Mouse (Mus musculus) spleen, postnatal 10 days (tissue): ENCODE data around the gene Dab2.

Source experiments
- DNase-seq, 2 experiments: peaks; one replicate each; pipeline ENCODE4 v3.0.0; 2021 to 2022; ENCODE audit warnings: low spot score in 2 of 2

Gene Dab2

DNA sequence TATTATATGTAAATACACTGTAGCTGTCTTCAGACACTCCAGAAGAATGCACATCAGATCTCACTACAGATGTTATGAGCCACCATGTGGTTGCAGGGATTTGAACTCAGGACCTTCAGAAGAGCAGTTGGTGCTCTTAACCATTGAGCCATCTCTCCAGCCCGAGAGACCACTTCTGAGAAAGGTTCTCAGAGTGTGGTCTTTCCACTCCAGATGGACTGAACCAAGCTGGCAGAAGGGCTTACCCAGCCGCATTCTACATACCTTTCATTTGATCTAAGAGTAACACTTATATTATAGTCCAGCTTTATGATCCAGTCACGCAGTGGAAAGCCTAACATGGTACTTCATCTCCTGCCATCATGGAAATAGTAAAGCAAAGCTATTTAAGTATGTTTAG, 92.3 kb downstream of the Dab2 start:
- DNase-seq, result no peak

DNA sequence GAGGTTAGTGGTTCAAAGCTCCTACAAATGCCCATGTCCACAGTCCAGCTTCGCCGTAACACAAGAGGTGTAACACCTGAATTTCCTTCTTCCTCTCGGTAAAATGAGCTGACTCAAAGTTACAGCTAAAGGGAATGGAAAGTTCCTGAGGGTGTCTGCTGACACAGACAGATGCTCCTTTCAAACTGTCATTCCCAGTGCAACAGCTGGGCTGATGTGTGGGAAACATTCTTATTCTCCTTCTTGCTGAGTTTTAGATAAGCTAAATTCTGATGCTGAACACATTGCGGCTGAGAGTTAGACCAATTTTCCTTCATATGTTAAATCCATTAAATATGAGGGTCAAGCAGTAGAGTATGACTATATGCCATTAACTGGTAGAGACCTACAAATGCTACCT, 94.0 kb downstream of the Dab2 start:
- DNase-seq, result no peak

DNA sequence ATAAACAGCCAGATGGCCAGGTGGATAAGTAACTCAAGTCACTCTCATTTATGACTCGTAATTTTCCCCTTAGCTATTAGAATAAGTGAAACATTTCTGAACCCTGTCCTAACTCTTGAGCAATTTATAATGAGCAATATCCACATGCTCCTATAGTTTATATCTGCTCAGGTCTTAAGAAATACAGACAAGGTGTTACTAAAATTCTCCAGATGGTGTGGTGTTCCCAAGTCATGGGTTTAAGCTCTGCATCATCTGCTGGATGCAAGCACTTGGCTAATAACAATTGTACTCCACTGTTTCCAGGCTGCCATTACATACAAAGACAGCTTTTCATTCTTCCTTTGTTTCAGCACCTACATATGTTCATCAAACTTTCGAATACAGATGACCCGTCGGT, 98.6 kb downstream of the Dab2 start:
- no peak for DNase-seq

DNA sequence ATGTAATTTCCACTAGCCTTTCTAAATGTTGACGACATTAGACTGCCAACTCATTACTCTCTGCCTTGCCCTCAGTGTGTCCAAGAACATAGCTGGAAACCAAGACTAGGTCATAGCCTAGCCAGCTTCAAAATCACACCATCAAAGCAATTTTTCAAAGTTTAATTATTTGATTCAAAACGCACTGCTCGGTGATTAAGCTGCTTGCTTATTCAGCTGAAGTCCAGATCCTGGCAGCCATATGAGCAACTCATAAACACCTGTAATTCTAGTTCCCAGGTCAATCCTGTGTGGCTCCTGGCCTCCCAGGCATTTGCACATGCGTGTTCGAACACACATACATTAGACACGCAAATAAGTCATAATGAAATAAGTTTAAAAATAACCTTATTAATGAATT, 99.3 kb downstream of the Dab2 start:
- no peak for DNase-seq

DNA sequence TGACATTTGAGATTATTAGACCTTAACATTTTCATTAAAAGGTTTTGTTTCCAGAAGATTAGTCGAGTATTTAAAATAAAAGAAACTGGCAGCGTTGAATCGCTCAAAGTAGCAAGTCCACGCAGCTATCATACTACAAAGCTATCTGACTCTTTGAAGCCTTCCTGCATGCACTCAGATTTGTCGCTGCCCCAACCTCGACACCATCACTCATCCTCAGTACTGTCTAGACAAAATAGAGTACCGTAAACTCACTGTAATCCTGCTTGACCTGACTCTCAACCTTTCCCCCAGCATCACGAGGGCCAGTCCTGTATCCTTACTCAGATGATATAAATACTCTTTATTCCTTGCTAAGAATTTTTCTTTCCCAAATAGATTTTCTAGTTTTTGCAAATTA, 100.5 kb downstream of the Dab2 start:
- no peak for DNase-seq

DNA sequence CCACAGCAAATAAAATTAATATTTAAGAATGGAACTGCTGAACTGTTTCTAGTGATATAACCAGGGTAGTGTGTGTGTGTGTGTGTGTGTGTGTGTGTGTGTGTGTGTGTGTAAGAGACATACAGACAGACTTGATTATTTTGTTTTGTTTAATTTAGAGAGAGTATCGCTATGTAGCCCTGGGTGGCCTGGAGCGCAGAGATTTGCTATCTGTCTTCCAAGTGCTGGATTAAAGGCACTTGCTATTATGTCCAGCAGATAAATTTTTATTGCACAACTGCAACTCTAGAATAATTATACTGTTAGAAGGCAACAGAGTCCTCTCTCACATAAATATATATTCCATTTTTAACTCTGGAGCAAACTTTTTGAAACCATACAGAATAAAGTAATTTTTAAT, 102.8 kb downstream of the Dab2 start:
- DNase-seq, result no peak

DNA sequence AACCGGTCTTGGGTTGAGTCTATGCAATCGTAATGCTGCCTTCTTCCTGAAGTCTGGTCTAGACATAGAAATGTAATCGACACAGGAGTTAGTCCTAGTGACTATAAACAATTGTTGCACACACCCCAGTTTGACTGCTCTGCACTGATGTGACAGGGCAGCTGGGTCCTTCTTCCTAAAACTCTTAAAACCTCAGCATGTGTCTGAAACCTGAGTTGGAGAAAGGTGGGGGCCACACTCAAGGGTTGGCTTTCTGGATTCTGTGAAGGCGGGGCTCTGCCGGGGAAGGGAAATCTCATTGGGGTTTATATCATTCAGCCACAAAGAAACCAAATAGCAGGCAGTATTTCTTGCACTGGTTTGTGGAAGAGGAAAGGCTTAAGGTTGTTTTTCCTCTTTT, 104.6 kb downstream of the Dab2 start:
- no peak for DNase-seq

DNA sequence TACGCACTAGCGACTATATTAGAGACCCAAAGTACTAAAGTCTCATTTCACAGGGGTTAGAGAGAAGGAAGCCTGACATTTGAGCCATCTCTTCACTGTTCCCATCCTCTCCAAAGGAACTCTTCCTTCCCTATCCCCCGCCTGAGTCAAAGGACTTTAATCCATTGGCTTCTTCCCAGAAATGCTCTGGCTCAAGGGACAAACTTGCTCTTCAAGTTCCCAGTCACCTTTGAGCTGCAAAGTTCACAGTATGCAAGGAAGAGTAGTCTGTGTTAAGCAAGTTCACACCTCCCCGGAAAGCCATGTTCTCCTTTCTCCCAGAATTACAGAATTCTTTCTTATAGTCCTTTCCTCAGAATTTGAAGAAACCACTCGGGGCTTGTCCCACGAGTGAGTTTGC, 107.2 kb downstream of the Dab2 start:
- DNase-seq, result no peak

DNA sequence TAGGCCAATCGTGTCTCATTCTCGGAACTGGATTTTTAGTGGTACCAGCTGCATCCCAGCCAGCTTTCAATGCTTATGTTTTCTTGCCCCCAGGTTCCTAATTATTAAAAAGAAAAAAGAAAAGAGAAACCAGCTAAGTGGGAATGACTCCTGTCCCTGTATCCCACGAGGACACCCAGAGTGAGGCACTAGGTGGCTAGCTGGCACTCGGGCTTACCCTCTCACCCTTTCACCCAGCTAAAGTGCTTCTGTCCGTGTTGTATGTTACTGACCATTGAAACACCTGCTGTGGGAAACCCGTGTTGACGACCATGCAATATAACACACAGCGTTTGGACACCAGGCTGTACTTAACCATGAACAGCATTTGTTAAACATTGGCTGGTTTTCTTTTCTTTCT, 109.4 kb downstream of the Dab2 start:
- no peak for DNase-seq

DNA sequence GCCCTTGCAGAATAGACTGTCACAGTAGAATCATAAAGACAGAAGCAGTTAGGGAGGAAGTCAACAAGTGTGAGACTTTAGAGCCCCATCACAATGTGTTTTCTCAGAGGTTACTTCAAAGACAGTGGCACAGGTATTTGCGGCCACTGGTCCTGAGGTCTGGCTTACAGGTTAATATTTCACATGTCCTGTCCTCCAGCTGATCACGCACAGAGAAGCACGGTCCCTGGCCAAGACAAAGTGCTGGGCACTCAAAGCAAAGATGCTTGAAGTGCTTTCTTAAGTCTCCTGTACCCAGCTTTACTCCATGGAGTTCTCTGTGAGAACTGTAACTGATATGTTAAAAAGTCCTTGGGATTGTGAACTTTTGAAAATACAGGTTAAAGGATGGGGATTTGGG, 110.6 kb downstream of the Dab2 start:
- no peak for DNase-seq

DNA sequence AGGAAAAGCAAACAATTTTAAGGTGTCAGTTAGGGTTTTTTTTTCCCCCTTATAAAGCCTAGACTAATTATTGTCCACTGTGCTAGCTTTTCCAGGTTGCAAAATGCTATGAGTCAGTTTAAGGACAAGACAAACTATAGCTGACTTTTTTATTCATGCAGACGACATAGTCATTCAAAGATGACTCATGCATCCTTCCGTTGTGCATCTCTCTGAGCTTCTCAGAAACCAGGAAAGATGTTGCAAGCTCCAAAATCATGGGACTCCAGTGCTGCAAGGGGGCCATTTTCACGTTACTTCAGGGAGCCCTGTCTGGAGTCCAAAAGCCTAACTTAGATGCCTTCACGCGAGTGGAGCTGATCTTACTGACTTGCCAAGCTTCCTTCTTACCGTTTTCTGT, 111.7 kb downstream of the Dab2 start:
- DNase-seq, result no peak

DNA sequence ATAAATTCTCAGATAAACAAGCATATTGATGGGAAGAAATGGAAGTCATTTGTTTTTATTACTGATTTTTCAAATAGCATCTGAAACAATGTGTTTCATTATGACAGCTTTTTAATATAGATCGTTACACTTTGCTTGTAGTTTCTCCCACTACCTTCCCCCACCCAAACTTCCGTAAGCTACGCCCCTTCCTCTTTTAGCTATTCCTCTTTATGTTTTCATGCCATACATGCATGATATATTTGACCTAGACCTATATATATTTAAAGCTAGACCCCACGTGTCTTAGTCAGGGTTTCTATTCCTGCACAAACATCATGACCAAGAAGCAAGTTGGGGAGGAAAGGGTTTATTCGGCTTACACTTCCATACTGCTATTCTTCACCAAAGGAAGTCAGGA, 115.7 kb downstream of the Dab2 start:
- DNase-seq, result no peak

DNA sequence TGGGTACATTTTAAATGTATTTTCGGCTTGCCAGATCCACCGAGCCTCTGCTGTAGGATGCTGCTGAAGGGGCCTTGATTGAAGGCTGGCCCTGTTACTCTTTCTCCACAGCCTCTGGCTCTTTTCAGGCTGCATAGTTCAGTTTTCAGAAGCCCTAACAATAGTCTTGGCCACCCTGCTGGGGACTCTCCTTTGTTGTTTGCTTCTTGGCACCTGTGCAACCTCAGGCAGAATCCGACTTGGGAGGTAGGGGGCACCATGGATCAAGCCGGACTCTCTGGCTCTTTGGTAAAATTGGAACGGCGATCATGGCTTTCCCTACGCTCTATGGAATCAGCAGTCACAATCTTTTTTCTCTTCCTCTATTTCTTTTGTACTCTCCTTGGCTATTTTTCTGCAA, 132.2 kb downstream of the Dab2 start:
- DNase-seq, result no peak

DNA sequence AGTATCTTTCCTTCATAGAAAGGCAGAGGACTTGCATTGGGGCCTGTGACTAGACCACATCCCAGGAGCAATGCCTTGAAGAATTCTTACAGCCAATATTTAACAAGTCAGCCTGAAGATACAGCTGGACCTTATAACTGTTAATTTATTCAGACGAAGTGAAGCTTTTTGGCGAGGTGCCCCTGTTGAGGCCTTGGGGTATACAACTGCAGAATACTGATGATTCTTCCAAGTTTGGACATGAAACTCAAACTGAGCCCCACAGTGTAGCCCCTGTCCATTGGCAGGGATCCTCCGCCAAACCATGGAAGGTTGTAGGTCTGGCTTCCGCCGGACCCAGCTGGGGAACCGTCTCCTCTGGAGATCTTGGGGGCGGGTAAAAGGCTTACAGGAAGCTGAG, 132.8 kb downstream of the Dab2 start:
- no peak for DNase-seq

DNA sequence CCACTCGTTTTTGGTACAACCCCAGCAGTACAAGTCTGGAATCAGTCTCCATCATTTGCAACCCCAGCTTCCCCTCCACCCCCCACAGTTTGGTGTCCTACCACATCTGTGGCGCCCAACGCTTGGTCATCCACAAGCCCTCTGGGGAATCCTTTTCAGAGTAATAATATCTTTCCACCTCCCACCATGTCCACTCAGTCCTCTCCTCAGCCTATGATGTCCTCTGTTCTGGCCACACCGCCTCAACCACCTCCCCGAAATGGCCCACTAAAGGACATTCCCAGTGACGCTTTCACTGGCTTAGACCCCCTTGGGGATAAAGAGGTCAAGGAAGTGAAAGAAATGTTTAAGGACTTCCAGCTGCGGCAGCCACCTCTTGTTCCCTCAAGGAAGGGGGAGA, 135.7 kb downstream of the Dab2 start:
- DNase-seq, result no peak

DNA sequence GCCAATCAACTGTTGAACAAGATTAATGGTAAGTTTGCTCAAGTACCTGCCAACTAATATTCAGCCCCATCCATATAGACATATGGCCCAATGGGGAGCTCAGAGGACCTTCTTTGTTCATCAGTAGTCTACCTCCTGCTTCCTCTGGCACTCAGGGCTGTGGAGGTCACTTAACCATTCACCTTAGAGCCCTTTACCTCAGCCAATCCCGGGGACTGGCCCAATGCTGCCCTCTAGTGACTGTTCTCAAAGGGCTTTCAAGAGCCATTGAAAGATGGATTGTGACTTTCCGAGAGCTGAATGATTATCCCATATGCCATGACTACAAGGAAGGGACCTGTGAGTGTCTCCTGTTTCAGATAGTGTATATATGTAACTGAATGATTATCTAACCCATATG, 136.2 kb downstream of the Dab2 start:
- DNase-seq, result peak in 1 of 2 experiments; percentile 47

DNA sequence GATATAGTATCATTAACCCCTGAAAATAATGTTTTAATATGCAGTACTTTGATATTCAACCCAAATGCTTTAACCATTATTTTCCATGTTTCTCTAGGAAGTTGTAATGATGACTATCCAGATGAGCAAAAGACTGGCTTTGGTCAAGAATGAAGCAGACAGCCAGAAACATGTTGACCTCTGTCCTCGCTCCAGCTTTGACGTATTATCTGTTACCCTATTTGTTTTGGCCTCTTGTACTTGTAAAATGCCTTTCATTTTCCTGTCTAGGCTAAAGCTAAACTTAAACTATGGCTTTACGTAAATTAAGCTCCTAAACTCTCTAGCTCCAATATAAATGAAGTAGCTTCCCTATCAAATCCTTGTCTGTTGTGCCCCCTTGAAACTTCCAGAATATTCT, 139.1 kb downstream of the Dab2 start:
- DNase-seq, result no peak

DNA sequence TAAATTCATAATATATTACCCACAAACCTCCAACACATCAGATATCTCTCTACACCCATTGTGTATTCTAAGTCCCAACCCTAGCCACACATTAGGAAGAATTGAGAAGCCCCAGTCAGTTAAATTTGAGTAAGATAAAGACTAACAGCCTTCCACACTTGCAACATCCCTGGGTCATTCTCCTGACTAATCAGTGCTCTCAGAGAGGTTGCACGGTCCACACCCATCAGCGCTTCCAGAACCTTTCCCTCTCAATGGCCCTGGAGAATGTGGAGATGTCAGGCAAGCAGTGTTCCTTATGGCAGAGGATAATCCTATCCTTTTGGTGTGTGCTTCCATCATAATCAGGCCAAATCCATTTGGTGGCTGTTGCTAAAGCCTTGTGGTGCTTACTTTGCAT, 144.9 kb downstream of the Dab2 start:
- DNase-seq, result no peak

DNA sequence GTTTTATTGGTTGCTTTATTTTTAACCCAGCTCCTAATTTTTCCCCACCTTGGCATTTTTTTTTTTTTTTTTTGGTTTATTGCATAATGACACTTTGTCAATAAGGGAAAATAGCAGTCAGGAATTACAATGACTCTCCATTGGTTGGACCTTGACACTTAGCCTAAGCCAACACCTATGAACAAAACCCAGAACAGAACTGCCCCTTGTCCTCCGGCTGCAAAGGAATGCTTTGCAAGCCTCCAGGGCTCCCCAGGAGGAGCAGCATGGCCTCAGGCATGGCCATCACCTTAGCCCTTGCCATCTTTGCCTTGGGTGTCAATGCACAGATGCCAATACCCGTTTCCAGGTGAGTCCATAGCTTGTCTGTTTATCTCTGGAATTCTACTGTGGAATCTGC, 145.5 kb downstream of the Dab2 start, which contains the start of gene C9:
Gene C9 (plus strand): TSS at position 193 of the 400 bp plus-strand sequence.
- DNase-seq, result no peak

DNA sequence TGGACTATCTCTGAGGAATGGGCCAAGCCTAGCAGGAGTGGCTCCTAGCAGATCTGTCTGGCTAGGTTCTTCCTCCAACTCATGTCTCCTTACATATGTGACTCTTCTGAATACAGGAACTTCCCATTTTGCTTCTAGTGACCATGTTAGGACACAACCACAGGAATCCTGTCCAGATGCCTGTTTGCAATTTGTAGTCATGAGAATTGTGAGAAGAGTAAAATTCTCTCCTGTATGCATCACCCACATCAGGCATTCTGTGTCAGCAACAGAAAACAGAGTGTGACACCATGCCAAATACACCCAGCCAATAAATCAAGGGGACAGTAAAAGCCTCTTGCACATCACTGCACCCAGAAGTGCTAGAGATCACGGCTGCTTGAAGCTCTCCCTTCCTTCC, 146.6 kb downstream of the Dab2 start:
- no peak for DNase-seq

DNA sequence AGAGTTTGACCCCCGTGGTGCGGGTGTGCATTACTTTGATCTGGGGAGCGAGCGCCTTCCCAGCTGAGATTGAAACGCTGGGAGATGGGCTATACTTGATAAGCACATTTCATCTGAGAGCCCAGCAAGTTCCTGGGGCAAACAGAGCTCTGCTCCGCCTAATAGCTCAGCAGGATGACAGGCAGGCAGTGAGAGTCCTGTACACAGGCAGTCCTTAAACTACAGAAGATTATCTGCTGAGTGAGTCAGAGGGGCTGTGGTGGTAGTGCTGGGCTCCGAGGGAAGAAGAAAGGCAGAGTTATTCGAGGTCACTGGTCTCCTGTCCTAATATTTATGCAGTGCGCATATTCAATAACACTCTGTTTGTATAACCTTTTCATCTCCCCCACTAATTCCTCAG, 149.3 kb downstream of the Dab2 start:
- no peak for DNase-seq

DNA sequence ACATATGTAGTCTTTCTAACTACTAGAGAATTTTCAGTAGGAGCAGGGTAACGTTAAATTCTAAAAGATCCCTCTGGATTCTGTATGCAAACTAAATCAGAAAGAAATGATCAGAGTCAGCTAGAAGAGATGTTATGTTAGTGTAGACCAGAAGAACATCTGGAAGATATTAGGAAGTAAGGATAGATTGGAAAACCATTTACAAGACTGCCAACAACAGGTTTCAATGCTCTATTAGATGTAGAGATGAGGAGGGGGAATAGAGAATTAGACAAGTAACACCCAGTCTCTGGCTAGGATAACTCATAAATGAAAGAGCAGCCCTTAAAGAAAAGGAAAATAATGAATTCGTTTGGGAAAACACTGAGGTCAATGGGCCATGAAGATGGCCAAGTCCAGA, 154.9 kb downstream of the Dab2 start:
- no peak for DNase-seq

DNA sequence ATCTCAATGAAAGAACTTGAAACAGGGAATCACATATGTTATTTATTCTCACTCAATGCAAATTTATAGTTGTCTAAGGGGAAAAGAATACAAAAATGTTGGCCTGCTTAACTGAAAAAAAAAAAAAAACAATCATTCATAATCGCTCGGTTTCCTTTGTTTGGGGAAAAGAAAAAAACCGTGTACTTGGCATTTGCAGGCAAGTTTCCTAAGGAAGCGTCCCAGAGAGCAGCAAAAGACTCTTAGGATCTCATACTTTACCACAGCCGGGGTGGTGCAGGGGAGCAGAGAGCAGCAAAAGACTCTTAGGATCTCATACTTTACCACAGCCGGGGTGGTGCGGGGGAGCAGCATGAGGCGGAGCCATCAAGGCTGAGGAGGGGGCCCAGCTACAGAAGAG, 161.8 kb downstream of the Dab2 start:
- DNase-seq, result no peak

DNA sequence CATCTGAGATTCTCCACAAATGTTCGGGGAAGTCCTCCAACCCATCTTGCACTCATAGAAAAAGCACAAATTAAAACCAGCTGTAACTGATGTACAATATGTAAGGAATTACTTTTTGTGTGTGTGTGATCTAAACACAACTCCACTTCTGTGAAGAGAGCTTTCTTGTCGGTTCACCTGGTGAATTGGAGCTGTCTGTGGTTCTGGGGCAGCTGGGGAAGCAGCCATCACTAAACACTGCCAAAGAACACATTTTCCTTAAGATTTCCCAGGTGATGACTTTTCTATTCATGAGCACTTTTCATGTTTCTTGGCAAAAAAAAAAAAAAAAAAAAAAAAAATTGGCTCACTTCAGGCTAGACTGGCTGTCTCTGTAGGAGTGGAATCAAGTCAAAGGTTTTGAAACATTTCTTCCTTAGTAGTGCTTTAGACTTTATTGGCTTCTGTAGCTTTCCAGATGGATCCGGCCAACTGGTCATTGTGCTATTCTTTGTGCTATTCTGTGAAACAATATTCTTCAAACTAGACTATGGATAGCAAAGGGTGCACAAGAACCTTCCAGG, 163.9 kb downstream of the Dab2 start:
- DNase-seq, result no peak

DNA sequence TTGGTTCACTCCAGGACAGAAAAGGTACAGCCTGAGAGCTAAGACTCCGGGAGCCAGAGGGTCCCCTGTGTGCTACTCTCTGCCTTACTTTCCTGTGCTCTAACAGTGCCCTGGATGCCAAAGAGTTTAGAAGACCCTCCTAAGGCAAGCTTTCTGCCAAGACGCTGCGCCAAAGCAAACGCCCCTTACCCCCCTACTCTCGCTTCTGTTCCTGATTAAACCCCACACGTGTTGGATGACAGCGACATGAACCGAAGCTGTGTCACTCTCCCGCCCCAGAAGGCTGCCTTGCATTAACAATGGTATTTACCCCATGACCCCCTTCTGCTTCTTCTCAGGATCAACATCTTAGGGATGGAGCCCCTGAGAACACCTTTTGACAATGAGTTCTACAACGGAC, 167.4 kb downstream of the Dab2 start:
- DNase-seq, result no peak
